Mouse (Mus musculus): ENCODE measurements around the gene Zfp65. TPM values are rescaled to one million over a fixed set of nuclear protein-coding genes. Genes with fewer than 3 reads are reported as not detected.
A peak's percentile ranks its signal among the peaks of the same experiment; 100 is the strongest.
"Not testable (repeated sequence)": the region's sequence is repeated elsewhere in the genome, so short reads cannot be mapped to it uniquely, and the experiment has no call there.

Gene Zfp65
- total and polyA plus RNA-seq, 3 experiments: 0.78 to 22.7 (median 16.5) TPM

DNA sequence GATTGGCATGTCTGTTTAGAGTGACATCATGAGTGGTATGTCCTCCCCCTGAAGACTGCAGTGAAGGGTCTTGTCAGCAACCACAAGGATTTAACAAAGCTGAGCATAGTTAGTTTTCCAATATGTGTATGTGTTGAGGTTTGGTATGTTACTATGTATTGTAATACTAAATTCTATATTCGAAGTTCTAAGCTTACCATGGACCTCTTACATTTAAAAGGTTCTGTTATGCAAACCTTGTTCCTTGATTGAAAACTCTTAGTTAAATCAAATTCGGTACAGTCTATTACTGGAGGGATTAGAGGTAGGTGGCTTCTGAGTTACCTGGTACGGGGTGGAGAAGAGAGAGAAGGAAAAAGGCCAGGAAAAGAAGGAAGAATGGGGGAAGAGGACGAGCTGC, 42.0 kb downstream of the Zfp65 start, which contains the start of gene Zfp738:
Gene Zfp738 (minus strand): TSS at position 101 of the 400 bp plus-strand sequence.
- Histone ChIP-seq H3K27me3 (ENCODE audit: insufficient read depth, low read length) (no peaks in the 10 kb centered on the region), H3K4me1 (ENCODE audit: insufficient read depth, low read depth, low read length) (peaks cover 7% of the 10 kb centered on the region), H3K9me3 (replicated peaks) (no peaks in the 10 kb centered on the region), H3K4me3 (ENCODE audit: low read depth, low read length) (no peak within 1 kb of the TSS), H3K36me3 (replicated peaks) (no peaks in the 10 kb centered on the region)
- no peak for ATAC-seq (ENCODE audit: extremely low read depth, insufficient number of reproducible peaks, low FRiP score, poor library complexity, severe bottlenecking)
- no peak for TF ChIP-seq CTCF (IDR thresholded peaks at IDR 0.05; ENCODE audit: low read depth, low read length)
- TF ChIP-seq GATA1 (IDR thresholded peaks at IDR 0.05; ENCODE audit: borderline replicate concordance, low read length): no peak
- no peak for TF ChIP-seq POLR2AphosphoS5 (IDR thresholded peaks at IDR 0.05; ENCODE audit: insufficient replicate concordance, low read depth, low read length)
- TF ChIP-seq GATA2 (IDR thresholded peaks at IDR 0.05; ENCODE audit: borderline replicate concordance, low read depth, low read length): no peak
- no peak for TF ChIP-seq TAL1 (conservative IDR thresholded peaks at IDR 0.05; ENCODE audit: low read depth, low read length)
- no peak for DNase-seq (ENCODE audit: low spot score)

DNA sequence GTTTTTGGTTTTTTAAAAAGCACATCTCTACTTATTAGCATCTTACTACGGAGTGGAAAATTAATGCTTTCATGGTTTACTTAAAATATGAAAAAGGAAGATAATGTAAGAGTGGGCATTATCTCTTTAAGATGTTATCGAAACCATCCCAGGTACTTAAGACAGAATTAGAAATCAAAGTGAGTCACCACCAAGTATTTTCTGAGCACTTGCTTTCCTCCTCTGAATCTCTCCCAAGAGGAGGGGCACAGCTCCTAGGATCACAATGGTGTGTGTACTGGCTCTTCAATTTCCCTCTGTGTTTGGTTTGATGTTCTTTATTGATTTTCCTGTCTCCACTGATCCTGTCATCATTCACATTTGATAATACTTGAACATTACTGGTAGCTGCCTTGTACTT, 45.1 kb downstream of the Zfp65 start:
- H3K4me3 ChIP-seq (ENCODE audit: low read depth, low read length): peak overlapping the region; percentile 70; the same call in 1 of the 2 replicates
- H3K27me3 ChIP-seq (ENCODE audit: insufficient read depth, low read length); ATAC-seq (ENCODE audit: extremely low read depth, insufficient number of reproducible peaks, low FRiP score, poor library complexity, severe bottlenecking); H3K9me3 ChIP-seq (replicated peaks); H3K4me1 ChIP-seq (ENCODE audit: insufficient read depth, low read depth, low read length); DNase-seq (ENCODE audit: low spot score); H3K36me3 ChIP-seq (replicated peaks): not testable (repeated sequence)

DNA sequence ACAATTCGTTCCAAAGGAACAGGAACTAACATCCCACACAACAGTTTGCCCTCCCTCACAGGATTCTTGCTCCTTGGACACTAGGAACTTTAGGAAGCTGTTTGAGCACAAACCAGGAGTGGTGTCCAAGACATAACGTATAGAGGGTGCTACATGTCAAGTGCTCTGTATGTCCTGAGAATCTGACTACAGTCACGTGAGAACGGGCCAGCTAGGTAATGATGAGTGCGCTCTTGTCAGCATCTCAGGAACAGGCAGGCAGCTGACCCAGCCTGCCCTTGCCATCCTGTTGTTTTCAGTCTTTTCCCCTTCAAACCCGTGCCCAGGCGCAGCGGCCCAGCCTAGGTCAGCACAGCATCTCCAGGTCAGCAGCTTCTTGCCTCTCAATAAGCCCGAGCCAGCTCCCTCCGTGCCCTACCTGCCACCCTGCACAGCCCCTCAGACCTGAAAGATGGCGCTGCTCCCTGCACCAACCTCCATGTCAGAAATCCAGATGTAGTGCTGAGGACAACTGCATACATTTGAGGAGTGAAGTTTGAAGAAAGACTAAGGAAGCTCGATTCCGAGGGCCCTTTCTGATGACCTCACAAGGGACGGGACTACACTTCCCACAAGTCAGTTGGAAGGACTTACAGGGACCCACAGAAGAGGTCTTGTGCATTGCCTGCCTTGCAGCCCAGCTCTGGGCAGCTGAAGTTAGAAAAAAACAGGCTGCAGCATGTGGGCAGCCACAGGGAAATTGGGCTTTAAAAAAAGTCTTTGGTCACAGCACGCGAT, 45.8 kb downstream of the Zfp65 start:
- H3K27me3 ChIP-seq (ENCODE audit: insufficient read depth, low read length); H3K4me1 ChIP-seq (ENCODE audit: insufficient read depth, low read depth, low read length); H3K36me3 ChIP-seq (replicated peaks); H3K9me3 ChIP-seq (replicated peaks): not testable (repeated sequence)
- peak; percentile 5 for DNase-seq (ENCODE audit: low spot score)
- H3K4me3 ChIP-seq (ENCODE audit: low read depth, low read length): peak overlapping the region; percentile 70
- ATAC-seq (ENCODE audit: extremely low read depth, insufficient number of reproducible peaks, low FRiP score, poor library complexity, severe bottlenecking): peak; percentile 97

DNA sequence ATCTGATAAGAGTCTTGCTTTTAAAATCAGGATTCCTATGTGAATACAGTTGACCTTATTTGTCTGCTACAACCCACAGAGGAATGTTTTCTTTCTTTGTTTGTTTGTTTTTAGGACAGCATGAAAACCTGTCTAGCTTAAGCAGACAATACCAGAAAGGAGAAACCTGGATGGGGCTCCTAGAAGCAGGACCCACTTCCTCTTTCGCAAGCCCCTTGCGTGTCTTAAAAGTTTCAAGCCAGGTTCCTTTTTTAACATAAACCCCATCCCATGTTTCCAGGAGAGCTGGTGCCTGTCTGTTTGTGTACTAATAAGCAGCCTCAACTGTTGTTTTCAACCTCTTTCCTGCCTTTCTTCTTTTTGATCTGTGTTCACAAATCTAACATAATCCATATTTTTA, 54.1 kb downstream of the Zfp65 start:
- ATAC-seq (ENCODE audit: extremely low read depth, insufficient number of reproducible peaks, low FRiP score, poor library complexity, severe bottlenecking): no peak
- no peaks in the 10 kb centered on the region for H3K36me3 ChIP-seq (replicated peaks)
- H3K4me3 ChIP-seq (ENCODE audit: low read depth, low read length): no peak overlapping the region
- no peaks in the 10 kb centered on the region; the same call in 1 of the 2 replicates for H3K9me3 ChIP-seq (replicated peaks)
- DNase-seq (ENCODE audit: low spot score): no peak
- H3K4me1 ChIP-seq (ENCODE audit: insufficient read depth, low read depth, low read length): no peaks in the 10 kb centered on the region
- TF ChIP-seq GATA2 (IDR thresholded peaks at IDR 0.05; ENCODE audit: borderline replicate concordance, low read depth, low read length) (no peak), GATA1 (IDR thresholded peaks at IDR 0.05; ENCODE audit: borderline replicate concordance, low read length) (no peak), POLR2AphosphoS5 (IDR thresholded peaks at IDR 0.05; ENCODE audit: insufficient replicate concordance, low read depth, low read length) (no peak), TAL1 (conservative IDR thresholded peaks at IDR 0.05; ENCODE audit: low read depth, low read length) (no peak), CTCF (IDR thresholded peaks at IDR 0.05; ENCODE audit: low read depth, low read length) (no peak)
- H3K27me3 ChIP-seq (ENCODE audit: insufficient read depth, low read length): no peaks in the 10 kb centered on the region

Other genes starting within 250 kb of the Zfp65 start
- 32.2 and 37.7 TPM in 2 replicates for gene Zfp874b, start 244.9 kb downstream of the Zfp65 start, total RNA-seq (2014; fragmentation: Nextera tagmentation)
- gene Zfp874b, start 244.9 kb downstream of the Zfp65 start, total RNA-seq (2017): 18.6 and 22.0 TPM in 2 replicates
- 0.63 and 0.69 TPM in 2 replicates for gene Zfp874b, start 244.9 kb downstream of the Zfp65 start, polyA plus RNA-seq (2012)
- gene Zfp58, start 228.6 kb downstream of the Zfp65 start, total RNA-seq (2014; fragmentation: Nextera tagmentation): 18.7 and 26.3 TPM in 2 replicates
- 13.6 and 14.2 TPM in 2 replicates for gene Zfp58, start 228.6 kb downstream of the Zfp65 start, total RNA-seq (2017)
- 0.40 and 0.80 TPM in 2 replicates for gene Zfp58, start 228.6 kb downstream of the Zfp65 start, polyA plus RNA-seq (2012)
- gene Gm26965, start 203.0 kb downstream of the Zfp65 start, total RNA-seq (2014; fragmentation: Nextera tagmentation): 3.2 and 4.3 TPM in 2 replicates
- 0.55 TPM in 1 of 2 replicates, not detected in the other for gene Gm26965, start 203.0 kb downstream of the Zfp65 start, total RNA-seq (2017)
- not detected in 2 replicates for gene Gm26965, start 203.0 kb downstream of the Zfp65 start, polyA plus RNA-seq (2012)
- 35.0 and 43.3 TPM in 2 replicates for gene Zfp87, start 203.0 kb downstream of the Zfp65 start, total RNA-seq (2014; fragmentation: Nextera tagmentation)
- gene Zfp87, start 203.0 kb downstream of the Zfp65 start, total RNA-seq (2017): 31.5 and 32.8 TPM in 2 replicates
- 0.86 and 1.3 TPM in 2 replicates for gene Zfp87, start 203.0 kb downstream of the Zfp65 start, polyA plus RNA-seq (2012)
- 16.6 and 18.4 TPM in 2 replicates for gene Zfp748, start 175.3 kb downstream of the Zfp65 start, total RNA-seq (2014; fragmentation: Nextera tagmentation)
- 14.6 and 15.8 TPM in 2 replicates for gene Zfp748, start 175.3 kb downstream of the Zfp65 start, total RNA-seq (2017)
- 0.25 and 0.28 TPM in 2 replicates for gene Zfp748, start 175.3 kb downstream of the Zfp65 start, polyA plus RNA-seq (2012)
- 21.3 and 21.7 TPM in 2 replicates for gene Zfp729b, start 119.5 kb downstream of the Zfp65 start, total RNA-seq (2014; fragmentation: Nextera tagmentation)
- 25.6 and 26.0 TPM in 2 replicates for gene Zfp729b, start 119.5 kb downstream of the Zfp65 start, total RNA-seq (2017)
- gene Zfp729b, start 119.5 kb downstream of the Zfp65 start, polyA plus RNA-seq (2012): 0.40 and 0.65 TPM in 2 replicates
- 2.6 and 7.3 TPM in 2 replicates for gene Gm49345, start 91.4 kb downstream of the Zfp65 start, total RNA-seq (2014; fragmentation: Nextera tagmentation)
- 3.5 and 5.9 TPM in 2 replicates for gene Gm49345, start 91.4 kb downstream of the Zfp65 start, total RNA-seq (2017)
- not detected in 2 replicates for gene Gm49345, start 91.4 kb downstream of the Zfp65 start, polyA plus RNA-seq (2012)
- gene Zfp729a, start 91.4 kb downstream of the Zfp65 start, total RNA-seq (2014; fragmentation: Nextera tagmentation): 20.1 and 23.6 TPM in 2 replicates
- 9.3 and 11.1 TPM in 2 replicates for gene Zfp729a, start 91.4 kb downstream of the Zfp65 start, total RNA-seq (2017)
- gene Zfp729a, start 91.4 kb downstream of the Zfp65 start, polyA plus RNA-seq (2012): 0.17 and 0.28 TPM in 2 replicates
- 20.3 and 35.4 TPM in 2 replicates for gene Zfp738, start 42.1 kb downstream of the Zfp65 start, total RNA-seq (2014; fragmentation: Nextera tagmentation)
- 16.3 and 17.8 TPM in 2 replicates for gene Zfp738, start 42.1 kb downstream of the Zfp65 start, total RNA-seq (2017)
- gene Zfp738, start 42.1 kb downstream of the Zfp65 start, polyA plus RNA-seq (2012): 0.26 and 0.47 TPM in 2 replicates
- gene Zfp85, start 26.1 kb upstream of the Zfp65 start, total RNA-seq (2014; fragmentation: Nextera tagmentation): 9.5 and 9.9 TPM in 2 replicates
- 9.2 and 9.5 TPM in 2 replicates for gene Zfp85, start 26.1 kb upstream of the Zfp65 start, total RNA-seq (2017)
- 0.17 and 0.20 TPM in 2 replicates for gene Zfp85, start 26.1 kb upstream of the Zfp65 start, polyA plus RNA-seq (2012)
- 1.5 and 11.4 TPM in 2 replicates for gene Zfp493, start 50.5 kb upstream of the Zfp65 start, total RNA-seq (2014; fragmentation: Nextera tagmentation)
- gene Zfp493, start 50.5 kb upstream of the Zfp65 start, total RNA-seq (2017): 1.4 and 2.3 TPM in 2 replicates
- gene Zfp493, start 50.5 kb upstream of the Zfp65 start, polyA plus RNA-seq (2012): 0.18 and 0.29 TPM in 2 replicates
- gene Zfp273, start 84.6 kb upstream of the Zfp65 start, total RNA-seq (2014; fragmentation: Nextera tagmentation): 4.8 and 5.0 TPM in 2 replicates
- 3.9 and 5.8 TPM in 2 replicates for gene Zfp273, start 84.6 kb upstream of the Zfp65 start, total RNA-seq (2017)
- 0.13 TPM in 2 replicates for gene Zfp273, start 84.6 kb upstream of the Zfp65 start, polyA plus RNA-seq (2012)
- not detected in 2 replicates for gene Gm10037, start 101.9 kb upstream of the Zfp65 start, total RNA-seq (2014; fragmentation: Nextera tagmentation)
- not detected in 2 replicates for gene Gm10037, start 101.9 kb upstream of the Zfp65 start, total RNA-seq (2017)
- gene Gm10037, start 101.9 kb upstream of the Zfp65 start, polyA plus RNA-seq (2012): not detected in 2 replicates
- gene BC048507, start 134.2 kb upstream of the Zfp65 start, total RNA-seq (2014; fragmentation: Nextera tagmentation): not detected in 2 replicates
- gene BC048507, start 134.2 kb upstream of the Zfp65 start, total RNA-seq (2017): not detected in 2 replicates
- not detected in 2 replicates for gene BC048507, start 134.2 kb upstream of the Zfp65 start, polyA plus RNA-seq (2012)

Data from G1E (cell line).